Mouse (Mus musculus) lung, postnatal 4 days (tissue): ENCODE data around the gene Prkn.
"Not testable (repeated sequence)": the region's sequence is repeated elsewhere in the genome, so short reads cannot be mapped to it uniquely, and the experiment has no call there.

ENCODE experiments used
- DNase-seq, 2 experiments: peaks; one replicate each; pipeline ENCODE4 v3.0.0; 2021

Prkn gene

GRCm38 (mm10) chr17:11156119-11156518, 315.9 kb downstream of the Prkn start:
- DNase-seq = no peak

DNA sequence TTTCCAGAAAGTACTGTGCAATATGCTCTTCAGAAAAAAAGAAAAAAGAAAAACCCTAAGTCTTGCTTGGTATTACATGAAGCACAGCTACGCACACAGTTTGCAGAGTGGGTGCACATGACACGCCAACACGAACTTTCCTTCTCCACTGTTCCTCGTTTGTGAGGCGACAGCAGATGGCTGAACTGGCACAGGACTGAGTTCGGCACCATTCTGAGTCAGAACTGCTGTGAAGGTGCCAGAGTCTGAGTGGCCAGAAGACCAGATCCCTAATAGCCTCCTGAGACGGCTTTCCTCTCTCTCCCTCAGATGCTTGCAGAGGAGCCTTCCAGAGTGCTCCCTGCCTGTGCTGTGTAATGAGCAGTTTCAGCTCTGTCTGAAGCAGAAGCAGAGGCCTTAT, 317.4 kb downstream of the Prkn start:
- no peak for DNase-seq

- no peak for DNase-seq
Observed at GRCm38 (mm10) chr17:11161436-11161835, 321.3 kb downstream of the Prkn start.

GRCm38 (mm10) chr17:11162770-11163169, 322.6 kb downstream of the Prkn start:
- DNase-seq = no peak

GRCm38 (mm10) chr17:11187356-11187755, 347.2 kb downstream of the Prkn start:
- no peak for DNase-seq

DNA sequence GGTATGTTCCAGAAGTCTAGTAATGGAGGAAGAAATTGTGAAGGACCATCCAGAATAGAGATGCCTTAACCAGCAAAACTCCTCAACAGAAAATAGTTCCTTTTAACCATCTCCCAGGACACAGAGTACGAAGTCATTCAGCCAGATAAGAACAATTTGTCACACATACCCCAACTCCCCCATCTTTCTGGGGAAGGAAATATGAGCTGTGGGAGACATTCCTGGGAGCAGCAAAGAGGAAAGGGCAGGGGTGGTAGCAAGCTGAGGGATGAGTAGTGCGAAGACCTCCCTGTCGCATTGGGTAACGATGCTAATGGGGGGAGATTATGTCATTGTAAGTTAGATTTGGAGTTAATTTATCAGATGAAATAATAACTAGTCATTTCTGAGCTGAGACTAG, 348.3 kb downstream of the Prkn start:
- DNase-seq = no peak

DNA sequence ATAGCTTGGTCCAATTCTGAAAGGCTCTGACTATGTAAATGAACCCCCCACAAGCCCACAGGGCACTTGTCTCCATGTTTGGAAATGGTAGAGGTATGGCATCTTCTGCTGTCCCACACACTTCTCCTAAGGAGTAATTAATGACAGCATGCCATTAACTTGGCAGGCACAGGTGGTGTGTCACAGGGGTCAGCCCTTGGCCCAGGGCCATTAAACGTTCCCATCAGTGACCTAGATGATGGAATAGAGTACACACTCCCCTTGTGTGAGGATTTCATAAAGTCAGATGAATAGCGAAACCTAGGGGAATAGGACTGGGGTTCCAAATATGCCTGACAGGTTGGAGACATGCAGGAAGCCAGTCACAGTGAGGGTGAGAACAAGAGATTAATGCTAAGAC, 350.1 kb downstream of the Prkn start:
- no peak for DNase-seq

DNA sequence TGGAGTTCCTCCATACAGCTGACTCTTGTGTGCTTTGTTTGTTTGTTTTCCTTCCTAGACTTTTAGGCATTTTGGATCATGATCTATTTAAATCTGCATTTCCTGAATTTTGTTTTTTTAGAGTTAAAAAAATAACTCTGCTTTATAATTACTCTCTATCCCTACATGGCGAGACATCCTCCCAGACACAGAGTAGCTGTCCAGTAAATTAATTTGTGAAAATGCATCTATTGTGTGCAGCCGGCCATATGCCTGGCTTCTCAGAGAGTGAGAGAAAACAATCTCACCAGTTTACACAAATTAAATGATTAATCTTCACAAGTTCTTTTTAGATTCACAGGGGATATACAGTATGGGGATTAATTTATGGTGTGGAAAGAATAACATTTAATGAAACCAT, 357.9 kb downstream of the Prkn start:
- DNase-seq = no peak

DNA sequence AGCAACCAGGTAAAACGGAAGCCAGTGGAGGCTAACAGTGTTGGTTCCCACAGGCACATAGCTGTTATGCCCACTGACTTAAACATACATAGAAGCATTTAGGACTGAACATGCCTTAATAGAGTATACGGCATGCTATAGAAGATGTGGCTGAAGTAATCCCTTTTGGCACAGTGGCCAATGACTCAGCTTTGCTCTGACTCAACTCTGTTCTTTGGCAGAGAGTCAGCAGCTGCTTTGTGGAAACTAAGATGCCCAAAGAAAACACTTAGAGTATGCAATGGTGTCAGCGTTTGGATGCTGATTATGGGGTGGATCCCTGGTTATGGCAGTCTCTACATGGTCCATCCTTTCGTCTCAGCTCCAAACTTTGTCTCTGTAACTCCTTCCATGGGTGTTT, 368.9 kb downstream of the Prkn start:
- DNase-seq = not testable (repeated sequence)

- no peak for DNase-seq
Observed at GRCm38 (mm10) chr17:11211006-11211405, 370.8 kb downstream of the Prkn start.

GRCm38 (mm10) chr17:11211591-11211990, 371.4 kb downstream of the Prkn start:
- no peak for DNase-seq

- no peak for DNase-seq
Observed at GRCm38 (mm10) chr17:11213689-11214088, 373.5 kb downstream of the Prkn start.

GRCm38 (mm10) chr17:11229011-11229410, 388.8 kb downstream of the Prkn start:
- no peak for DNase-seq

GRCm38 (mm10) chr17:11229426-11229825, 389.2 kb downstream of the Prkn start:
- no peak for DNase-seq

- DNase-seq = no peak
Observed at GRCm38 (mm10) chr17:11230604-11231395, 390.6 kb downstream of the Prkn start.

GRCm38 (mm10) chr17:11235273-11235672, 395.1 kb downstream of the Prkn start:
- no peak for DNase-seq

DNA sequence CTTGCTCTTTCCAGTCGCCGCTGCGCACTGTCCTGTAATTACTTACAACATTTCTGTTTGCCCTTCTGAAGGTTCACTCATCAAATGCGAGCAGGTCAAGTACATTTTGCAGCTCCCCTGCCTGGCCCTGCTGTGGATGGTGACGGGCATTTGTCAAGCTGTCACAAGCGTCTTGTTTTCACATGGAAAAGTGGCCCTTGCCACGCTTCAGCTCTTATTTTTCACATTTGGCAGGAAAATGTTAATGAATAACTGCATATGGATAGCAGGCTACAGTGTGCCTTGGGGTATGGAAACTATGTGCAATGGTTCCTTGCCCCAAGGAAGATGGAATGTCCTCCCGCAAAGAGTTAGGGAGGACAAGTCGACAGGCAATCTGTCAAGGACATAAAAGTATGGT, 404.9 kb downstream of the Prkn start:
- DNase-seq = no peak

DNA sequence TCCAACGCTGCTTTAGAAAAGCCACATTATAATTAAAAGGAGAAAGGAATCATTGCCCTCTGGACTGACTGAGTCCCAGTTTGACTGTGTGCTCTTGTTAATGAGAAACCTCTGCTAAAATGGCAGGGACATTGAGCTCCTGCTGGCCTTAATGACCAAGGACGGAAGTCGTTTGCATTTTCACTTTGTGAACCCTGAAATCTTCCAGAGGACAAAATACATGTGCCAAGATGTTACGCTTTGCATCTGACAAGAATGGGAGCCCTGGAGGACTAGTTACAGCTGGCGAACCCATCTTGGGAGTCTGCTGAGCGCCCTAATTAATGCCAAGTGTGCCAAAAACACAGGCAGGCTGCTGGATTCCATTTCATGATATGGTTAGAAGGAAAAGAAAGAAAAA, 409.0 kb downstream of the Prkn start:
- no peak for DNase-seq

DNA sequence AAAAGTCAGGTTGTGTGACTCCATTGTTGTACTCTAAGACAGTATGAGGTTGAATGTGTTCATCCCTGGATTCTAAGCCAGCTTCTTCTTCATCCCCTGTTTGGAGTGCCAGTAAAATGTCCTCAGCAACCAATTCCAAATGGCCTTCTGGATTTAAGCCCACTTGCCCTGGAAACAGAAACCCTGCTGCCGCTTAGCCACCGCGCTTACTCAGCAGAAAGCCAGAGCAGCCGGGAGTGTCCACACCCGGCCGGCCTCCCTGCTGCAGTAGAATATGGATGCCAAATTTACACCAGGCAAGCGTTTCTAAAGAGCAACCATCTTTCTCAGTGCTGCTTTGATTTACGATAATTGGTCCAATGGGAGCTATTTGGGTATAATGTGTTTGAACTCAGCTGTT, 420.5 kb downstream of the Prkn start:
- no peak for DNase-seq

- DNase-seq = no peak
Observed at GRCm38 (mm10) chr17:11261679-11262078, 421.5 kb downstream of the Prkn start.

DNA sequence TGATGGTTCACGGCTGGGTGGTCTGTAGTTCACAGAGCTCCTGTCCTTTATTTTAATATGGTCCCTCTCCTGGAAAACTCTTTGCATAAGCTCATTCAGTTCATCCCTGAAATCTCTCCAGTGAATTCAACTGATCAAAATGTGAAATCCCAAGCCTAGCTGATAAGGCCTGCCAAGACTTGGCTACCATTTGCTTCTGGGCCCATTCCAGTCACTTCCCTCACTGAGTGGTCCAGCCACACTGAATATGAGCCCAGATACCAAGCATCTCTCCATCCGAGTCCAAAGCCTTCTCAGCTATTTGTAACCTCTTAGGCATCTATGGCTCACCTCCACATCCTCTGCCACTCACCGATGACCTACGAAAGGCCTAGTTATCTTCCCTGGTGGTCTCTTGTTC, 427.8 kb downstream of the Prkn start:
- no peak for DNase-seq

GRCm38 (mm10) chr17:11270179-11270578, 430.0 kb downstream of the Prkn start:
- DNase-seq = no peak

GRCm38 (mm10) chr17:11271876-11272275, 431.7 kb downstream of the Prkn start:
- DNase-seq = no peak

DNA sequence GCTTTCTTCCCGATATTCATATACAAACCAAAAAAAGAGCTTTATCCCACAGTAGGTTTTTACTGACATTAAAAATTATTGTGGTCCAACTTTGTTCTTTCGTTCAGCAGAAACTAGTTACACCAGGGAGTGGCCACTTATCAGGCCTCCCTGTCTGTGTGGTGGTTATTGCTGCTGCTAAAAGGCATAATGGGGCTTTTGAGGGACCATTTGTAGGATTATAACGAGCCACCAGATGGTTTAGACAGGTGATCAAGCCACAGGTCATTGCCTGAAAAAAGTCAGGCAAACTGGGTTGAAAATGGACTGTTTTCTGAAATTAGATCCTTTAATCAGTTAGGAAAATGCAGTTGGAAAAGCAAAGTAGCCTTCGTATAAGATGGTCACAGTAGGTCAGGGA, 444.1 kb downstream of the Prkn start:
- no peak for DNase-seq

DNA sequence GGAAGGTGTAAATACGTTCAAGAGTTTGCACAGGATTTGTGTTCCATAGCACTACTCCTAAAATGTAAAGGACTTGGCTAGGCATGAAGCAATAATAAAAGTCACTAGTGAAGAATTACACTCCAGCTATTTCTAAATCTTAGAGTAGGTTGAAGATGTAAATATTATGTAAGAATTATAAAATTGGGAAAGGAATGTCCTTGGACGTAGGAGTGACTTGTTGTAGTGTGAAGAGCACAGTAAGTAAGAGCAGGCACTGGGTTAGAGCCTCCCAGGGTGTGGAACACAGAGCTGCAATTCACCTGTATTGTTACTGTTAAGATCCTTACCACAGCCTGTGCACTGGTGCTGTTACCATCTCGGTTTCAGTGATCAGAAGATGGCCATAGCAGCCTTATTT, 450.0 kb downstream of the Prkn start:
- DNase-seq = no peak
